Mouse (Mus musculus) hematopoietic stem cell, adult 5-6 weeks (primary cell): Measurements from ENCODE around the gene Lrrc75b. TPM values are rescaled to one million over a fixed set of nuclear protein-coding genes. Genes with fewer than 3 reads are reported as not detected.

Experiments
- ATAC-seq, 2 experiments: fragments of 125-278 bp in 1 of 2; replicated peaks in 1 of 2; 2 replicates each; pipeline ENCODE4 v1.8.0; 2016 to 2017; ENCODE audit warnings: inconsistent platforms in 2 of 2, mild to moderate bottlenecking in 2 of 2, moderate number of reproducible peaks in 2 of 2, low read depth in 1 of 2, moderate TSS enrichment in 1 of 2; ENCODE audit not compliant: low FRiP score in 2 of 2, poor library complexity in 2 of 2, severe bottlenecking in 2 of 2, insufficient read depth in 1 of 2, low TSS enrichment in 1 of 2
- total RNA-seq: library from RNA; stranded (forward); fragments of 172-1452, 232-1000 nt; gene quantifications from 2 replicates; pipeline ENCODE4 v1.2.3, GENCODE M21; 2017

Lrrc75b gene
- not detected in 2 replicates for total RNA-seq

GRCm38 (mm10) chr10:75559676-75560548, at the start of gene Lrrc75b:
TSS of gene Lrrc75b (minus strand) at chr10:75560330.
- ATAC-seq: 0 out of 4 replicates have a peak, but pooled peaks of 1 of the 2 experiments have one; percentile 11

GRCm38 (mm10) chr10:75608975-75609374, 48.8 kb upstream of the Lrrc75b start:
- ATAC-seq: no peak

GRCm38 (mm10) chr10:75607253-75607652, 47.1 kb upstream of the Lrrc75b start:
- no peak for ATAC-seq

GRCm38 (mm10) chr10:75605162-75605846, 45.2 kb upstream of the Lrrc75b start:
- ATAC-seq: no peak

- ATAC-seq: no peak
Observed at GRCm38 (mm10) chr10:75600189-75600730, 40.1 kb upstream of the Lrrc75b start.

- ATAC-seq: no peak
Observed at GRCm38 (mm10) chr10:75595981-75596380, 35.9 kb upstream of the Lrrc75b start.

- ATAC-seq: no peak
Observed at GRCm38 (mm10) chr10:75592585-75592984, 32.5 kb upstream of the Lrrc75b start.

GRCm38 (mm10) chr10:75591211-75591894, 31.2 kb upstream of the Lrrc75b start:
- peak; percentile 93 to 95 for ATAC-seq

- peak in 1 of 2 experiments; percentile 9; a peak in 2 of 4 replicates for ATAC-seq
Observed at GRCm38 (mm10) chr10:75589651-75590050, 29.5 kb upstream of the Lrrc75b start.

GRCm38 (mm10) chr10:75589129-75589528, 29.0 kb upstream of the Lrrc75b start, which contains the start of gene Ggt5:
TSS of gene Ggt5 (plus strand) at chr10:75589340.
- peak; percentile 28 to 49 for ATAC-seq

- ATAC-seq: no peak
Observed at GRCm38 (mm10) chr10:75588336-75588735, 28.2 kb upstream of the Lrrc75b start.

- ATAC-seq: no peak
Observed at GRCm38 (mm10) chr10:75587781-75588180, 27.7 kb upstream of the Lrrc75b start.

GRCm38 (mm10) chr10:75586553-75586879, 26.4 kb upstream of the Lrrc75b start:
- ATAC-seq: no peak

- ATAC-seq: peak; percentile 71 to 75; a peak in 3 of 4 replicates
Observed at GRCm38 (mm10) chr10:75585876-75586552, 25.9 kb upstream of the Lrrc75b start.

GRCm38 (mm10) chr10:75579129-75579528, 19.0 kb upstream of the Lrrc75b start:
- ATAC-seq: no peak

GRCm38 (mm10) chr10:75573965-75574364, 13.8 kb upstream of the Lrrc75b start:
- no peak for ATAC-seq

GRCm38 (mm10) chr10:75573181-75573580, 13.1 kb upstream of the Lrrc75b start:
- ATAC-seq: no peak
